Mouse (Mus musculus) midbrain, postnatal 0 days (tissue): ENCODE measurements at regions not wholly inside any gene's neighbourhood (a gene's known extent, or its start where the extent isn't known, plus 50 kb on each side); places are given as distances from the start of the nearest gene placed in this dataset.
"Not testable (repeated sequence)": the region's sequence is repeated elsewhere in the genome, so short reads cannot be mapped to it uniquely, and the experiment has no call there.

Experiments used
- ATAC-seq: fragments of 200-750 bp; cut with Nextera tagmentation; 2 replicates; pipeline ENCODE4 v1.8.0; 2017; ENCODE audit warnings: moderate number of reproducible peaks, mild to moderate bottlenecking, moderate TSS enrichment, moderate library complexity; ENCODE audit not compliant: low FRiP score
- DNase-seq: peaks from one replicate; pipeline ENCODE4 v3.0.0-alpha.2; 2015; ENCODE audit warnings: low spot score
- H3K27ac ChIP-seq: fragments of 300-500 bp; sonication (generic); 2 replicates; pipeline ENCODE4 v1.5.1; 2014; ENCODE audit warnings: low read depth, mild to moderate bottlenecking, low read length, mixed read lengths
- H3K27me3 ChIP-seq: fragments of 300-500 bp; sonication (generic); 2 replicates; pipeline ENCODE4 v1.6.1; 2014; ENCODE audit warnings: low read length, control low read depth, mixed read lengths; ENCODE audit not compliant: insufficient read depth
- H3K36me3 ChIP-seq: fragments of 300-500 bp; sonication (generic); 2 replicates; pipeline ENCODE4 v1.6.1; 2014; ENCODE audit warnings: low read length, control low read depth, mixed read lengths; ENCODE audit not compliant: insufficient read depth
- H3K4me1 ChIP-seq: fragments of 300-500 bp; sonication (generic); 2 replicates; pipeline ENCODE4 v1.6.1; 2014; ENCODE audit warnings: mild to moderate bottlenecking, control low read depth, antibody characterized with exemption, low read length, mixed read lengths; ENCODE audit not compliant: insufficient read depth
- H3K4me2 ChIP-seq: fragments of 300-500 bp; sonication (generic); 2 replicates; pipeline ENCODE4 v1.6.1; 2014; ENCODE audit warnings: low read depth, mild to moderate bottlenecking, low read length, mixed read lengths; ENCODE audit not compliant: poor library complexity, severe bottlenecking
- H3K4me3 ChIP-seq: fragments of 300-500 bp; sonication (generic); 2 replicates; pipeline ENCODE4 v1.5.1; 2014; ENCODE audit warnings: low read depth, mild to moderate bottlenecking, low read length, moderate library complexity
- H3K9ac ChIP-seq: fragments of 300-500 bp; sonication (generic); replicated peaks from 2 replicates; pipeline ENCODE4 v1.6.1; 2014; ENCODE audit warnings: mild to moderate bottlenecking, low read length, moderate library complexity, mixed read lengths; ENCODE audit not compliant: poor library complexity, severe bottlenecking
- H3K9me3 ChIP-seq: fragments of 300-500 bp; sonication (generic); 2 replicates; pipeline ENCODE4 v1.6.1; 2016; ENCODE audit warnings: low read length, control low read depth
- CTCF ChIP-seq: IDR thresholded peaks from 2 replicates; pipeline ENCODE4 v1.5.1; 2016; ENCODE audit warnings: antibody characterized with exemption, mild to moderate bottlenecking
- WGBS: fragments of 180-500 bp; shearing (Covaris S2); extraction: QIAGEN DNeasy Blood & Tissue Kit; methylation state at CpG from one replicate; pipeline ENCODE4 v1.1.7; 2014; 5-methylcytosine and 5-hydroxymethylcytosine counted together

GRCm38 (mm10) chr14:120764386-120764785 is 146.6 kb upstream of the Ipo5 start:
- Histone ChIP-seq H3K4me2 (no peak overlapping the region), H3K27me3 (no peaks in the 10 kb centered on the region), H3K27ac (no peak overlapping the region), H3K4me1 (no peaks in the 10 kb centered on the region), H3K4me3 (no peak overlapping the region), H3K9ac (no peak overlapping the region), H3K9me3 (no peaks in the 10 kb centered on the region), H3K36me3 (no peaks in the 10 kb centered on the region)
- ATAC-seq = no peak
- WGBS = 32% methylated on average over 3 of the region's 3 CpGs
- peak; percentile 76 for TF ChIP-seq CTCF
- peak; percentile 72 for DNase-seq

GRCm38 (mm10) chr14:120766451-120766850 is 144.6 kb upstream of the Ipo5 start:
- ATAC-seq = no peak

GRCm38 (mm10) chr14:120770579-120770978 is 140.4 kb upstream of the Ipo5 start:
- Histone ChIP-seq H3K27ac (no peak overlapping the region), H3K4me1 (no peaks in the 10 kb centered on the region), H3K9ac (no peak overlapping the region), H3K4me2 (no peak overlapping the region), H3K27me3 (no peaks in the 10 kb centered on the region), H3K36me3 (no peaks in the 10 kb centered on the region), H3K9me3 (no peaks in the 10 kb centered on the region), H3K4me3 (no peak overlapping the region)
- WGBS = 68% methylated on average over 3 of the region's 3 CpGs
- TF ChIP-seq CTCF = no peak
- DNase-seq (no peak), ATAC-seq (no peak)

More at GRCm38 (mm10) chr14:120766451-120766850, 144.6 kb upstream of the Ipo5 start:
- TF ChIP-seq CTCF = no peak
- H3K27ac ChIP-seq = no peak overlapping the region
- no peaks in the 10 kb centered on the region for H3K4me1 ChIP-seq
- 87% methylated on average over 5 of the region's 5 CpGs for WGBS
- no peaks in the 10 kb centered on the region for H3K36me3 ChIP-seq
- no peak for DNase-seq
- no peaks in the 10 kb centered on the region for H3K9me3 ChIP-seq
- no peaks in the 10 kb centered on the region for H3K27me3 ChIP-seq
- no peak overlapping the region for H3K9ac ChIP-seq
- H3K4me2 ChIP-seq = no peak overlapping the region
- no peak overlapping the region for H3K4me3 ChIP-seq

- H3K9me3 ChIP-seq, H3K4me2 ChIP-seq, H3K4me3 ChIP-seq, H3K36me3 ChIP-seq, H3K27me3 ChIP-seq, H3K9ac ChIP-seq, H3K4me1 ChIP-seq, H3K27ac ChIP-seq, ATAC-seq, DNase-seq: not testable (repeated sequence)
- 71% methylated on average over 3 of the region's 4 CpGs for WGBS
These were observed 138.0 kb upstream of the Ipo5 start for GRCm38 (mm10) chr14:120773001-120773400.

- Histone ChIP-seq H3K27me3 (no peaks in the 10 kb centered on the region), H3K9ac (no peak overlapping the region), H3K4me3 (no peak overlapping the region), H3K4me2 (no peak overlapping the region), H3K4me1 (no peaks in the 10 kb centered on the region), H3K27ac (no peak overlapping the region), H3K9me3 (no peaks in the 10 kb centered on the region), H3K36me3 (no peaks in the 10 kb centered on the region)
- 83% methylated on average over 4 of the region's 4 CpGs for WGBS
- no peak for DNase-seq
- no peak for ATAC-seq
- peak; percentile 50 for TF ChIP-seq CTCF
These were observed 119.0 kb upstream of the Ipo5 start for GRCm38 (mm10) chr14:120791828-120792554.

- 76% methylated on average over 7 of the region's 7 CpGs for WGBS
- H3K36me3 ChIP-seq = no peaks in the 10 kb centered on the region
- no peak overlapping the region for H3K27ac ChIP-seq
- H3K4me3 ChIP-seq = no peak overlapping the region
- no peaks in the 10 kb centered on the region for H3K4me1 ChIP-seq
- H3K9me3 ChIP-seq = no peaks in the 10 kb centered on the region
- H3K9ac ChIP-seq = no peak overlapping the region
- H3K27me3 ChIP-seq = no peaks in the 10 kb centered on the region
- TF ChIP-seq CTCF = no peak
- ATAC-seq (no peak), DNase-seq (no peak)
- H3K4me2 ChIP-seq = no peak overlapping the region
These were observed 113.0 kb upstream of the Ipo5 start for GRCm38 (mm10) chr14:120797916-120798490.
